Mouse (Mus musculus): ENCODE data around the gene Erbb2. TPM values are rescaled to one million over a fixed set of nuclear protein-coding genes. Genes with fewer than 3 reads are reported as not detected.

Erbb2 gene
- total RNA-seq, 1 experiment from 2014 or later: 5.9 TPM

GRCm38 (mm10) chr11:98485749-98486148, 73.5 kb downstream of the Erbb2 start:
- DNase-seq: no peak

Other genes with a start within 250 kb of the Erbb2 start
- 52.3 and 58.3 TPM in 2 replicates for gene Med1, start 219.2 kb upstream of the Erbb2 start, total RNA-seq (2021)
- 46.2 and 46.6 TPM in 2 replicates for gene Cdk12, start 209.4 kb upstream of the Erbb2 start, total RNA-seq (2021)
- 0.15 TPM in 1 of 2 replicates, not detected in the other for gene Neurod2, start 82.8 kb upstream of the Erbb2 start, total RNA-seq (2021)
- gene Ppp1r1b, start 64.1 kb upstream of the Erbb2 start, total RNA-seq (2021): 0.63 and 0.68 TPM in 2 replicates
- gene Stard3, start 54.1 kb upstream of the Erbb2 start, total RNA-seq (2021): 21.5 and 22.7 TPM in 2 replicates
- 0.48 and 0.53 TPM in 2 replicates for gene Tcap, start 28.7 kb upstream of the Erbb2 start, total RNA-seq (2021)
- 687 and 769 TPM in 2 replicates for gene Pnmt, start 26.0 kb upstream of the Erbb2 start, total RNA-seq (2021)
- 5.3 and 5.9 TPM in 2 replicates for gene Pgap3, start 12.0 kb upstream of the Erbb2 start, total RNA-seq (2021)
- 70.4 and 74.3 TPM in 2 replicates for gene Mien1, start 26.5 kb downstream of the Erbb2 start, total RNA-seq (2021)
- 0.53 and 10.7 TPM in 2 replicates for gene Grb7, start 33.9 kb downstream of the Erbb2 start, total RNA-seq (2021)
- gene Ikzf3, start 133.6 kb downstream of the Erbb2 start, total RNA-seq (2021): 3.3 and 14.3 TPM in 2 replicates
- not detected in 2 replicates for gene Zpbp2, start 138.6 kb downstream of the Erbb2 start, total RNA-seq (2021)
- 141 and 150 TPM in 2 replicates for gene Ormdl3, start 174.9 kb downstream of the Erbb2 start, total RNA-seq (2021)
- not detected in 2 replicates for gene Lrrc3c, start 185.8 kb downstream of the Erbb2 start, total RNA-seq (2021)
- 15.0 and 17.2 TPM in 2 replicates for gene Gm12355, start 213.2 kb downstream of the Erbb2 start, total RNA-seq (2021)
- 25.4 and 31.6 TPM in 2 replicates for gene Gsdma3, start 213.9 kb downstream of the Erbb2 start, total RNA-seq (2021)
- 1.0 and 2.0 TPM in 2 replicates for gene Gsdma2, start 234.3 kb downstream of the Erbb2 start, total RNA-seq (2021)